Mouse (Mus musculus) midbrain, embryonic 13.5 days (tissue): ENCODE measurements at regions not wholly inside any gene's neighbourhood (a gene's known extent, or its start where the extent isn't known, plus 50 kb on each side); places are given as distances from the start of the nearest gene placed in this dataset.

ENCODE experiments used
- ATAC-seq: fragments of 200-750 bp; cut with Nextera tagmentation; 2 replicates; pipeline ENCODE4 v1.8.0; 2017; ENCODE audit warnings: mild to moderate bottlenecking, moderate TSS enrichment, moderate library complexity
- H3K27ac ChIP-seq: fragments of 300-500 bp; sonication (generic); 2 replicates; pipeline ENCODE4 v1.5.1; 2015; ENCODE audit warnings: inconsistent platforms, mild to moderate bottlenecking, moderate library complexity
- H3K27me3 ChIP-seq: fragments of 300-500 bp; sonication (generic); 2 replicates; pipeline ENCODE4 v1.6.1; 2015; ENCODE audit warnings: mild to moderate bottlenecking, inconsistent platforms
- H3K36me3 ChIP-seq: fragments of 300-500 bp; sonication (generic); 2 replicates; pipeline ENCODE4 v1.6.1; 2015; ENCODE audit warnings: mild to moderate bottlenecking, inconsistent platforms
- H3K4me1 ChIP-seq: fragments of 300-500 bp; sonication (generic); replicated peaks from 2 replicates; pipeline ENCODE4 v1.6.1; 2015; ENCODE audit warnings: inconsistent platforms
- H3K4me2 ChIP-seq: fragments of 300-500 bp; sonication (generic); replicated peaks from 2 replicates; pipeline ENCODE4 v1.6.1; 2015; ENCODE audit warnings: moderate library complexity, mild to moderate bottlenecking, inconsistent platforms
- H3K4me3 ChIP-seq: fragments of 300-500 bp; sonication (generic); replicated peaks from 2 replicates; pipeline ENCODE4 v1.5.1; 2015; ENCODE audit warnings: mild to moderate bottlenecking, inconsistent platforms
- H3K9ac ChIP-seq: fragments of 300-500 bp; sonication (generic); replicated peaks from 2 replicates; pipeline ENCODE4 v1.6.1; 2015; ENCODE audit warnings: mild to moderate bottlenecking, inconsistent platforms
- H3K9me3 ChIP-seq: fragments of 300-500 bp; sonication (generic); 2 replicates; pipeline ENCODE4 v1.6.1; 2016; ENCODE audit warnings: mild to moderate bottlenecking, inconsistent platforms
- WGBS: fragments of 180-500 bp; shearing (Covaris S2); methylation state at CpG from one replicate; pipeline ENCODE4 v1.1.7; 2015; 5-methylcytosine and 5-hydroxymethylcytosine counted together

DNA sequence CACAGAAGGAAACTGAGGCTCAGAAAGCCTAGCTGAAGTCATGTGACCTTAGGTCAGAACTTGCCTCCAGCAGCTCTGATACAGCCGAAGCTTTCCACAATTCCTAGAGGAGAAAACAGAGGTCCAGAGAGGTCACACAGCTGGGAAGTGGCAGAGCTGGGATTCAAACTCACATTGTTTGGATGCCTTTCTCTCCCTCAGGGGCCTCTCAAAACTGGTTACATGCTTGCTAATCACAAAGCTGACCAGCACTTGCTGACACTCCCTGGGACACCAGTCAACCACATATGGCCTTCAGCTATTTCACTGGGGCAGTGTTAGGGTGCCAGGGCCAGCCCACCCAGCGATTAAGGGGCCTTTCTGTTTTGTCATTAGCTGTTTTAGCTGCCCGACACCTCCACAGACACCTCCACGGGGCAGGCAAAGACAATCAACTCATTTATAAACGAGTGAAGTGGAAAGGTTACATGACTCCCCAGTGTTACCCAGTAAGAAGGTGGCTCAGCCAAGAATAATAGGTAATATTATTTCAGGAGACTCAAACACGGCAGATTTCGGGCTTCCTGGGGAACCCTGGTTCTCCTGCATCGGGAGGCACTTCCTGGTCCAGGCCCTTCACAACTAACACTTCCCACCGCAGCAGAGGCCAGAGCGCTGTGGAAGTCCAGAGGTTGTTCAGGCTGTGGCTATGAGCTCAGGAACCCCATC is 71.4 kb downstream of the 2410131K14Rik start:
- Histone ChIP-seq H3K36me3 (no peaks in the 10 kb centered on the region), H3K4me2 (no peak overlapping the region), H3K4me1 (peaks cover 6% of the 10 kb centered on the region), H3K9ac (no peak overlapping the region), H3K27ac (no peak overlapping the region), H3K27me3 (peaks cover 14% of the 10 kb centered on the region; the same call in 1 of the 2 replicates), H3K4me3 (no peak overlapping the region), H3K9me3 (no peaks in the 10 kb centered on the region)
- ATAC-seq: no peak
- WGBS: 53% methylated on average over 10 of the region's 10 CpGs

DNA sequence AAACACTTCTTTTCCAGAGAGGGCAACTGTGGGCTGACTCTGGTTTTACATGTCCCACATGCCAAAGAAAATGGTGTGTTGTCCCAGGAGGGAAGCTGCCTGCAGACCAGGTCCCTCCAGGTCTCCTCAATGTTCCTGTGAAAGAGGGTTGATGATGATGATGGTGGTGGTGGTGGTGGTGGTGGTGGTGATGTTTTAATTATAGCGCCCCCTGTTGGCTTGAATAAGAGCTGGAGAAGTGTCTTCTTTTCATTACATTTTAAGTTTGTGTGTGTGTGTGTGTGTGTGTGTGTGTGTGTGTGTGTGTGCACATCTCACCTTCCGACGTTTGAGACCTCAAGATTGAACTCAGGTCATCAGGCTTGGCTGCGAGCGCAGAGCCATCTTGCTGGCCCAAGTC is 73.0 kb downstream of the 2410131K14Rik start:
- Histone ChIP-seq H3K4me3 (no peak overlapping the region), H3K27ac (no peak overlapping the region), H3K4me2 (no peak overlapping the region), H3K27me3 (peaks cover 14% of the 10 kb centered on the region; the same call in 1 of the 2 replicates), H3K9me3 (no peaks in the 10 kb centered on the region), H3K36me3 (no peaks in the 10 kb centered on the region), H3K9ac (no peak overlapping the region), H3K4me1 (peaks cover 17% of the 10 kb centered on the region)
- WGBS: 77% methylated on average over 5 of the region's 5 CpGs
- ATAC-seq: no peak

DNA sequence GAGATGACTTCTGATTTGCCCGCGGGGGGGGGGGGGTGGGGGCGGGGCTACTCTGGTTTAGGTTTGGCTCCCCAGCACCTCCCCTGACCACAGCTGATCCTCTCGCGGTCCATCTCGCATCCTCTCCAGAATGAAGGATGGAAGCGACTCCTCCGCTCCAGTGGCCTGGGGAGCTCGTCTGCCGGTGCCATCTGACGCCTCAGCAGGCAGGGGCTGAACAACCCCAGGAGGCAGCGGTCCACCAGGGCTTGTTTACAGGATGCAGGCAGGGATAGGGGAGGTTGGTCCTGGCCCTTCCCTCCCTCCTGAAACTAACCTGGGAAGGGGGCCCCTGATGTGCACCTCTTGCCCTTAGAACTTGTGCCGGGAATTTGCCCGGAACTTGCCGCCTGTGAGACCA is 73.9 kb downstream of the 2410131K14Rik start:
- Histone ChIP-seq H3K9me3 (no peaks in the 10 kb centered on the region), H3K9ac (no peak overlapping the region), H3K36me3 (no peaks in the 10 kb centered on the region), H3K4me3 (no peak overlapping the region), H3K4me1 (peaks cover 17% of the 10 kb centered on the region), H3K27me3 (peaks cover 14% of the 10 kb centered on the region; the same call in 1 of the 2 replicates), H3K4me2 (0 out of 2 replicates have a peak overlapping the region, but pooled peaks have one; percentile 3), H3K27ac (no peak overlapping the region)
- ATAC-seq: no peak
- 20% methylated on average over 12 of the region's 15 CpGs for WGBS

DNA sequence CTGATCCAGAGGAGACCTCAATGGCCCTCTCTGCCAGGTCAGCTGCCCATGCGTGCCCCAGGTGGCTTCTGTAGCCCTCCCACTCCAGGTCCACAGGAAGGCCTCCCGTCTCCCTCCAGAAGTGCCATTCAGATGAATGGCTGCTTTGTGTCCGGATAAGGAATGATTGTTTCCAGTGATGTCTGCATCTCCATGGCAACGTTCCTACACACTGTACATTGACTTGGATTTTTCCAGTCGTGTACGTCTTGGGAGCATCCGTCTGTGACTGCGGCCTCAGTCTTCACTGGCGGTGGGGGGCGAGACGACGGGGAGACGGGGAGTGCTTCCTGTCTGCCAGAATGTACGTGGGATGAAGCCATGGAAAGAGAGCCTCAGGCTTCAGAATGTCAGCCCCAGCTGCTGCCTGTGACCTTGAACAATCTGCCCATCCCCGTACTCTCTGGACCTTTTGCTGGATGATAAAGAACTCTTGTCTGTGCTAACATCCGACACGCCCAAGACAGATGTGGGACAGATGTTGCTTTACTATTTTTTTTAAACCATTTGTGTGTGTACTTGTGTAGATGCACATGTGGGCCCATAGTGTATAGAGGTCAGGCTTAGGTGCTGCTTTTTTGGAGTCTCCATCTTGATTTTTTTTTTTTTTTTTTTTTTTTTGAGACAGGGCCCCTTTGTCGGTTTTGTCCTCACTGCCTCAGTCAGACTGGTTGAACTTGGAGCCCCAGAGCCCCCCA is 76.9 kb downstream of the 2410131K14Rik start:
- Histone ChIP-seq H3K4me3 (no peak overlapping the region), H3K36me3 (no peaks in the 10 kb centered on the region), H3K4me1 (peaks cover 21% of the 10 kb centered on the region), H3K9me3 (no peaks in the 10 kb centered on the region), H3K9ac (no peak overlapping the region), H3K4me2 (no peak overlapping the region), H3K27ac (0 out of 2 replicates have a peak overlapping the region, but pooled peaks have one; percentile 32), H3K27me3 (peaks cover 12% of the 10 kb centered on the region; the same call in 1 of the 2 replicates)
- ATAC-seq: peak; percentile 71
- WGBS: 25% methylated on average over 18 of the region's 18 CpGs

DNA sequence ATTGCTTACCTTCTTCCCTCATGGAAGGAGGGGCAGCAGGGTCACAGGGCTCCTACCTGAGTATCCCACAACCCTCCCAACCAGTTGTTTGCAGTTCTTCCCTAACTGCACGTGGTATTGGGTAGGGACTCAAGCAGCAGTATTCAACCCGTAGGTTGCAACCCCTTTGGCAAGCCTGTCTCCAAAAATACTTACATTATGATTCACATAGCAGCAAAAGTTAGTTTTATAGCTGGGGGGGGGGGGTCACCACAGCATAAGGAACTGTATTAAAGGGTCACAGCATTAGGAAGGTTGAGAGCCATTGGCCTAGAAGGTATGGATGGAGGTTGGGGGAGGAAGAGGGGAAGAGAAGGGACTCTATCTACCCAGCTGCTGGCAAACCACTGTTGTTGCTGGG is 78.1 kb downstream of the 2410131K14Rik start:
- 81% methylated on average over 2 of the region's 2 CpGs for WGBS
- H3K27me3 ChIP-seq: peaks cover 12% of the 10 kb centered on the region; the same call in 1 of the 2 replicates

DNA sequence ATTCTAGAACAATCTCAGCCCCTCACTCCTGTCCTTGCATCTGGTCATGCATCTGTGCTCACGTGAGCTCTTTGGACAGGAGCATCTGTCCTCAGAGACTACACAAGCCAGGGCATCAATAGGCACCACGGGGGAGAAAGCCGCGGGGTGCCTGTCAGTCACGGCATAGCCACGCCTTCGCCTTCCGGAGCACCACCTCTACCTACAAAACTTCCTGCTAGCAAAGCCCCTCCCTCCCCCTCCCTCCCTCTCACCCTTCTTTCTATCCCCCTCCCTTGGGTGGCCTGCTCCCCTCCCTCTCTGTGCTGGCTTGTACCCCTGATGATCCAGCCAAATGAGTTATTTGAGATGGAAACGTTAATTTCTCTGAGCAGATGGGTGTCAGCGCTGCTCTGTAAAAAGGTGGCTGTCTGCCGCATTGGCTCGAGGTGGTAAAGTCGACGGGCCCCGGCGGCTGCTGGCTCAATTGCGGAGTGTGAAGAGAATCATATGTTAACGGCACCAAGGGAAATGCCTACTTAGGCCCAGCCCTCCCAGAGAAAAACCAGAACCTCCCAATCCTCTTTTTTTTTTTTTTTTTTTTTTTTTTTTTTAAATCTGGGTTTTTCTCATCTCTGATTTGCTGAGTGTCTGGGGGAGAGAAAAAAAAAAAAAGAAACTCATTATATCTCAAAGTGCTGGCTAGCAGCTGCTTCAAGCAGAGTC is 82.0 kb downstream of the 2410131K14Rik start:
- Histone ChIP-seq H3K36me3 (no peaks in the 10 kb centered on the region), H3K27ac (peak overlapping the region; percentile 66), H3K27me3 (peaks cover 14% of the 10 kb centered on the region), H3K4me1 (peaks cover 37% of the 10 kb centered on the region), H3K4me3 (peak overlapping the region; percentile 17), H3K4me2 (peak overlapping the region; percentile 51), H3K9me3 (no peaks in the 10 kb centered on the region), H3K9ac (0 out of 2 replicates have a peak overlapping the region, but pooled peaks have one; percentile 1)
- 1% methylated on average over 18 of the region's 18 CpGs for WGBS
- peak; percentile 43 for ATAC-seq

More for the DNA sequence above, 78.1 kb downstream of the 2410131K14Rik start:
- no peaks in the 10 kb centered on the region for H3K36me3 ChIP-seq
- H3K4me3 ChIP-seq: no peak overlapping the region
- no peak overlapping the region for H3K9ac ChIP-seq
- ATAC-seq: no peak
- no peaks in the 10 kb centered on the region for H3K9me3 ChIP-seq
- peaks cover 33% of the 10 kb centered on the region for H3K4me1 ChIP-seq
- no peak overlapping the region for H3K4me2 ChIP-seq
- no peak overlapping the region for H3K27ac ChIP-seq

DNA sequence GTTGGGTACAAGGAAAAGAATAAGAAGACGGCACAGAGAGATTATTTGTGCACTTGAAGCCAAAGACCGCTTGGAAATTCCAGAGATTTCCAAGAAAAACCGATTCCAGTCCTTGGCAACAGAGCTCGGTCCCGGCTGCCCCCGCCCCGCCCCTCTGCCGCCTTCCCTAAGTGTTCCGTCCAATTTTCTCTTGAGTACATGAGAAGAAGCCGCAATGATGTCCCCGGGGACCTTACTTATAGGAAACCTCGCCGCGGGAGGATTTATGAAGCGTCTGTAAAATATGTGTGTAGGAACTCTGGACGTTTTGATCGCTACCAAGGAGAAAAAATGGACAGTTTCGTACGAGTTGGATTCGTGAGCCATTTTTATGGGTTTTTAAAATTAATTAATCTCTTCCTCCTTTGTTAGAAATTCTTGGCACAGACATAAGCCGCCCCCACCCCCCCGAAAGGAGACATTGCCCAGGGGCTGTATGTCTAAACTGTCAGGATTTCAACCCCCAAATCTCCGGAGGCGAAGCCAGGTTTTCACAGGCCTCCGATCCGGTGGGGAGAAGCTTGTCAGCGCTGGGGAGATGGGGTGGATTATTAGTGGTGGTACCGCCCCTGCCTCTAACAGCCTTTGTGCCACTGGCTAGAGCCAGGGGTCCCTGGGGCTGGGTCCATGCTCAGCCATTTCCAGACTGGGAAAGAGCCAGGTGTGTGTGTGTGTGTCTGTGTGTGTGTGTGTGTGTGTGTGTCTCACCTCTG is 83.1 kb downstream of the 2410131K14Rik start:
- ATAC-seq: peak; percentile 68
- H3K9ac ChIP-seq: peak overlapping the region; percentile 41; the same call in 1 of the 2 replicates
- peak overlapping the region; percentile 51 for H3K4me2 ChIP-seq
- peaks cover 22% of the 10 kb centered on the region for H3K27me3 ChIP-seq
- no peaks in the 10 kb centered on the region for H3K9me3 ChIP-seq
- 2% methylated on average over 28 of the region's 28 CpGs for WGBS
- H3K4me3 ChIP-seq: peak overlapping the region; percentile 18; the same call in 1 of the 2 replicates
- no peaks in the 10 kb centered on the region for H3K36me3 ChIP-seq
- H3K4me1 ChIP-seq: peaks cover 38% of the 10 kb centered on the region
- H3K27ac ChIP-seq: peak overlapping the region; percentile 74

DNA sequence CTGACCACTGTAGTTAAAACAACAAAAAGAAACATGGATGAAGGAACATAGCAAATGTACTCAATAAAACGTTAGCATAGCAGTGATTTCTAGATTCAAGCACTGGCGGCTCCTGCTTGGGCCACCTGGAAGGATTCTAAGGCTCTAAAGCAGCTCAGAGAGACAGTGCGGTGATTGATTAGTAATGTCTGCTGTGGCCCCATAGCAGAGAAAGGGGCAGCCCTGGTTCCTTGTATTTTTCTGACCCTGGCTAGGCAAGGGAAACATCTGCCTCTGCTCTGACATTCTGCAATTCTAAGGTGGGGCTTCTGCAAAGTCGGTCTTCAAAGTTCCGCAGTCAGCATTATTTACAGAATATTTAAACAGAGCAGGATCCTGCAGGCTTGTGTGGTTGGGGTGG is 84.1 kb downstream of the 2410131K14Rik start:
- Histone ChIP-seq H3K9me3 (no peaks in the 10 kb centered on the region), H3K27ac (no peak overlapping the region), H3K27me3 (peaks cover 25% of the 10 kb centered on the region), H3K36me3 (no peaks in the 10 kb centered on the region), H3K4me1 (peaks cover 38% of the 10 kb centered on the region), H3K4me3 (no peak overlapping the region), H3K9ac (no peak overlapping the region), H3K4me2 (no peak overlapping the region)
- 88% methylated on average over 5 of the region's 5 CpGs for WGBS
- no peak for ATAC-seq

DNA sequence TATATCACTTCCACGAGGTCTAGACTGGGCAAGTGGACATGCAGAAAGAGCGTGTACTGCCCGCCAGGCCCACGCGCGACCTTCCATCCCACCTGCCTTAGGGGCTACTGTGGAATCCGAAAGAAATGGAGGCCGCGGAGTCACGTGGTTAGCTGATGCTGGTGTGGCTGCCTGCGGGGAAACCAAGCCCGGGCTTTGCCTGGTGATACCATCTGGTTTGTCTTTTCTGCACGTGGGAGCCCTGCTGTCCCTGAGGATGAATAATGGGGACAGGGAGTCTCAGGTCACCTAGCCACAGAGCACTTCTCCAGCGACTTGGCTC is 86.2 kb downstream of the 2410131K14Rik start:
- Histone ChIP-seq H3K4me2 (peak overlapping the region; percentile 70), H3K27ac (no peak overlapping the region), H3K27me3 (peaks cover 25% of the 10 kb centered on the region), H3K9me3 (no peaks in the 10 kb centered on the region), H3K9ac (peak overlapping the region; percentile 2; the same call in 1 of the 2 replicates), H3K36me3 (no peaks in the 10 kb centered on the region), H3K4me1 (peaks cover 38% of the 10 kb centered on the region), H3K4me3 (peak overlapping the region; percentile 38; the same call in 1 of the 2 replicates)
- ATAC-seq: peak; percentile 35; the same call in 1 of the 2 replicates
- WGBS: 20% methylated on average over 14 of the region's 14 CpGs

DNA sequence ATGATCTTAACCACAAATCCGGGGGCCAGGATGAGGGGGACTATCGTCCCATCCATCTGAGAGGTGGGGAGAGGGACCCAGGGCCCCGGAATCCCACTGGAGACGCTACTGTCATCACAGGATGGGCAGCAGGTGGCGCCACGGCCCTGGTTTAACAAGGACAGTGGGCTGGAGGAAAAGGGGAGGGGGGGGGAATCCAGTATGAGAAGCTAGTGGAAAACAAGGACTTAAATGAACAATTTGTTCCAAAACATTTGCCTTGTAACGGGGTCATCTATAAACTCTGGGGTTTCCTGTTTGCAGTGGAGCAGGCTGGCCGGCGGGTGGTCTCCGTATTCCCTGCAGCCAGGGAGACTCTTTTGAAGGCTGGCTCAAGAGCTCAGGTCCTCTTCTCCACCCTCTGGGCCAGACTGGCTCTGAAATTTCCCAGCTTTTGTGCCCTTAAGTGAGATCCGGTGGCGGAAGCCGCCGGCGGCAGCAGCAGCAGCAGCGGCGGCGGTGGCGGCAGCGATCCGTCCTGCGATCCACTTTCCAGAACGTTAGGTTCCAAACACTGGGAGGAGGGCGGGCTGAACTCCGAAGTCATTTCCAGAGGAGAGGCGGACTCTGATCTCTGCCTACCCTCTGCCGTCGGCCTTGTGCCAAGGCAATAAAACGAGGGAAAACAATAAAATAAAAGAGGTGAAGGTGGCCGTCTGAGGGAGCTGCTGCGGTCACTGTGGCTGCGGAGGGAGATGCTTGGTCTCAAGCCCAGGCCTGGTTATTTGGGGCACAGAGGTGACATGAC is 86.8 kb downstream of the 2410131K14Rik start:
- Histone ChIP-seq H3K4me1 (peaks cover 35% of the 10 kb centered on the region), H3K4me3 (peak overlapping the region; percentile 38), H3K27ac (peak overlapping the region; percentile 49), H3K9ac (peak overlapping the region; percentile 61), H3K27me3 (peaks cover 25% of the 10 kb centered on the region), H3K36me3 (no peaks in the 10 kb centered on the region), H3K9me3 (no peaks in the 10 kb centered on the region), H3K4me2 (peak overlapping the region; percentile 70)
- peak; percentile 62; the same call in 1 of the 2 replicates for ATAC-seq
- WGBS: under 1% methylated on average over 32 of the region's 32 CpGs

DNA sequence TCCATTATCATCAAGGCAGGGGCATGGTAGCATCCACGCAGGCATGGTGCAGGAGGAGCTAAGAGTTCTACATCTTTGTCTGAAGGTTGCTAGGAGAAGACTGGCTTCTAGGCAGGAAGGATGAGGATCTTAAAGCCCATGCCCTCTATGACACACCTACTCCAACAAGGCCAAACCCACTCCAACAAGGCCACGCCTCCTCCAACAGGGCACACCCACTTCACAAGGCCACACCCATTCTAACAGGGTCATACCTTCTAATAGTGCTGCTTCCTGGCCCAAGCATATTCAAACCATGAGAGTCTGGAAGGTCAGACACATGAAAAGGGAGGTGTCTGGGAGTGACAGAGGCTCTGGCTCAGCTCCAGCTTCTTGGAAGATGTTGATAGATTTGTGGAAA is 89.0 kb downstream of the 2410131K14Rik start:
- no peaks in the 10 kb centered on the region for H3K9me3 ChIP-seq
- H3K36me3 ChIP-seq: no peaks in the 10 kb centered on the region
- no peak overlapping the region for H3K4me3 ChIP-seq
- no peak overlapping the region for H3K9ac ChIP-seq
- no peak for ATAC-seq
- H3K4me2 ChIP-seq: no peak overlapping the region
- WGBS: 93% methylated on average over 2 of the region's 2 CpGs
- no peak overlapping the region for H3K27ac ChIP-seq
- peaks cover 22% of the 10 kb centered on the region for H3K27me3 ChIP-seq
- peaks cover 18% of the 10 kb centered on the region for H3K4me1 ChIP-seq
